Mouse (Mus musculus) right cerebral cortex, adult 2 months (tissue): ENCODE data around the gene L3mbtl4.

ENCODE experiments used
- DNase-seq, 2 experiments: peaks; one replicate each; pipeline ENCODE4 v3.0.0; 2021 to 2022; ENCODE audit warnings: low spot score in 2 of 2

L3mbtl4 gene

GRCm38 (mm10) chr17:68273527-68273926 lies at the start of gene L3mbtl4:
L3mbtl4 (plus strand) TSS chr17:68273797.
- DNase-seq: peak; percentile 31 to 37

- DNase-seq: peak in 1 of 2 experiments; percentile 15
These were observed 43.1 kb upstream of the L3mbtl4 start for GRCm38 (mm10) chr17:68230484-68230883.

- no peak for DNase-seq
These were observed 38.2 kb upstream of the L3mbtl4 start for GRCm38 (mm10) chr17:68235380-68235779.

- DNase-seq: no peak
These were observed 36.6 kb upstream of the L3mbtl4 start for GRCm38 (mm10) chr17:68236992-68237391.

- DNase-seq: no peak
These were observed 33.4 kb upstream of the L3mbtl4 start for GRCm38 (mm10) chr17:68240171-68240570.

- DNase-seq: peak; percentile 41 to 59
These were observed 8.6 kb upstream of the L3mbtl4 start for GRCm38 (mm10) chr17:68264835-68265557.

GRCm38 (mm10) chr17:68273954-68274353 lies 357 bp downstream of the L3mbtl4 start:
- no peak for DNase-seq

- DNase-seq: no peak
These were observed 1.5 kb downstream of the L3mbtl4 start for GRCm38 (mm10) chr17:68275138-68275537.

GRCm38 (mm10) chr17:68280915-68281314 lies 7.3 kb downstream of the L3mbtl4 start:
- no peak for DNase-seq

GRCm38 (mm10) chr17:68285119-68285782 lies 11.7 kb downstream of the L3mbtl4 start:
- DNase-seq: peak; percentile 8 to 16

- no peak for DNase-seq
These were observed 14.5 kb downstream of the L3mbtl4 start for GRCm38 (mm10) chr17:68288094-68288493.

- no peak for DNase-seq
These were observed 15.1 kb downstream of the L3mbtl4 start for GRCm38 (mm10) chr17:68288699-68289098.

GRCm38 (mm10) chr17:68291713-68292364 lies 18.2 kb downstream of the L3mbtl4 start:
- no peak for DNase-seq

- DNase-seq: no peak
These were observed 34.8 kb downstream of the L3mbtl4 start for GRCm38 (mm10) chr17:68308381-68308780.

GRCm38 (mm10) chr17:68312286-68312927 lies 38.8 kb downstream of the L3mbtl4 start:
- no peak for DNase-seq

- DNase-seq: no peak
These were observed 47.3 kb downstream of the L3mbtl4 start for GRCm38 (mm10) chr17:68320940-68321339.

GRCm38 (mm10) chr17:68322607-68323006 lies 49.0 kb downstream of the L3mbtl4 start:
- no peak for DNase-seq

- no peak for DNase-seq
These were observed 58.6 kb downstream of the L3mbtl4 start for GRCm38 (mm10) chr17:68332225-68332624.

- no peak for DNase-seq
These were observed 59.8 kb downstream of the L3mbtl4 start for GRCm38 (mm10) chr17:68333382-68333781.

- DNase-seq: no peak
These were observed 65.4 kb downstream of the L3mbtl4 start for GRCm38 (mm10) chr17:68338917-68339553.

- DNase-seq: no peak
These were observed 84.1 kb downstream of the L3mbtl4 start for GRCm38 (mm10) chr17:68357687-68358086.

GRCm38 (mm10) chr17:68371101-68371500 lies 97.5 kb downstream of the L3mbtl4 start:
- no peak for DNase-seq
